Mouse (Mus musculus) retina, postnatal 7 days (tissue): Measurements from ENCODE around the gene Arpc4.
A peak's percentile ranks its signal among the peaks of the same experiment; 100 is the strongest.

Experiments
- DNase-seq: peaks from one replicate; pipeline ENCODE4 v3.0.0-alpha.2; 2012; ENCODE audit warnings: low read depth, low spot score

The Arpc4 gene

GRCm38 (mm10) chr6:113402094-113402493, 24.2 kb downstream of the Arpc4 start:
- DNase-seq, result no peak

GRCm38 (mm10) chr6:113404649-113405448, 26.9 kb downstream of the Arpc4 start:
- no peak for DNase-seq

DNA sequence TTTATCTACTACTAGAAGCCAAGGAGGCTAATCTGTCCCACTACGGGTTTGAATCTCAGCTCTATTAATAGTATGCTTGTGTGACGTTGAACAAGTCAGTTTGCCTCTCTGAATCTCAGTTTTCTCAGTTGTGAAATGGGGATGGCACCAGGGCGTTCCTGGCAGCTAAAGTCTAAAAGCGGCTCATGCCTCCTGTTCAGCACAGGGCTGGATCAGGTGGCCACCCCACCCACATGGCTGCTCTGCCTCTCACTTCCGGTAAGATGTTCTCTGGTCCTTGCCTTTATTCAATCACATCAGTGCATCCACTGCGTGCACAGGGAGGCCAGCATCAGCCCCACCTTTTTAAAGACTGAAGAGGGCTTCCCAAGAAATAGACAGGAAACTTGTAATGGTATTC, 27.6 kb downstream of the Arpc4 start:
- no peak for DNase-seq

DNA sequence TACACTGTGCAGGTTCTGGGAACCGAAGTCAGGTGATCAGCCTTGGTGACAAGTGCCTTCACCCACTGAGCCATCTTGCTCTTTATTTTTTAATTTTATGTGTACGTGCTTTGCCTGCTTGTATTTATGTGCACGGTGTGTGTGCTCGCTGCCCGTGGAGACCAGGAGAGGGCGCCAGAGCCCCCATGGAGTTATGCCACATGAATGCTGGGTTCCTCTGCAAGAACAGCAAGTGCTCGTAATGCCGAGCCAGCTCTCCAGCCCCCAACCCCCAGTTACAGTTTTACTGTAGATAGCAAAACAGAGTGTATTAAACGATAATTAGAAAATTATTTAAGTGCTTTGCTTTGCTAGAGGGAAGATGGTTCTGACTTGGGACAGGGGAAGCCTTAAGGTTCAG, 28.8 kb downstream of the Arpc4 start:
- DNase-seq, result no peak

GRCm38 (mm10) chr6:113410001-113410400, 32.1 kb downstream of the Arpc4 start:
- no peak for DNase-seq

DNA sequence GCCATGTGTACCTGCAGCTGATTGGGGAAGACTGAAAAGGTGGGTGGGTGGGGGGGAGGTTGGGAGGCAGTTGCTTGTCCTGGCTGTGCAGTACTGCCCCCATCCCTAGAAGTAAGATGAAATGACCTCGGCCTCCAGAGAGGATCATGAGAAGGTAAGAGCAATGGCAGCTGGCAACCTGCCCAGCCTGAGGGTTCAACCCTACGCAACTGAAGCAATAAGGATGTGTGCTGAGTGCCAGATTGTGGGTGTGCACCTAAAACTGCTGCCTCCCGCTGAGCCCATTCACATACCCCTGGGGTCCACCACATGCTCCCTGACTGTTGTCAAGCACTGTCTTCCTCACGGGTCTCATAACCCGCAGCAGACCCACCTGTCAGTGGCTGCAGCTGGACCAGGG, 38.5 kb downstream of the Arpc4 start:
- DNase-seq, result no peak

GRCm38 (mm10) chr6:113418441-113419198, 40.7 kb downstream of the Arpc4 start:
- no peak for DNase-seq

GRCm38 (mm10) chr6:113419199-113419587, 41.3 kb downstream of the Arpc4 start, which contains the start of gene Rpusd3:
Gene Rpusd3 (minus strand): TSS chr6:113419340.
- peak; percentile 99 for DNase-seq

GRCm38 (mm10) chr6:113423000-113423399, 45.1 kb downstream of the Arpc4 start:
- no peak for DNase-seq

- DNase-seq, result no peak
Observed at GRCm38 (mm10) chr6:113424187-113424586, 46.3 kb downstream of the Arpc4 start.

DNA sequence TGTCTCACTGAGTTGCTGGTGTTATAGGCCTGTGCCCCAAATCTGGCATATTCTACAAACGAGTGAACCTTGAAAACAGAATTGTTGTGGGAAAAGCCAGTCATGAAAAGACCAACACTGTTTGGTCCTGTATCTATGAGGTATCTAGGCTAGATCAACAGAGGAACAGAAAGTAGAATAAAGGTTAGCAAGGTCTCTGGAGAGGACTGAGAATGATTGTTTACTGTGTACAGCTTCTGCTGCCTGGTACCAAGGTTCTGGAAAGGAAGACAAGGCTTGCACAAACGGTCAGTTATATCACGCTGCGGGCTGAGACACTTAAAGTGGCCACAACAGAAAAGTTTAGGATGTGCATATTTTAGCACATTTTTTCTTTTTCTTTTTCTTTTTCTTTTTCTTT, 48.8 kb downstream of the Arpc4 start:
- no peak for DNase-seq

DNA sequence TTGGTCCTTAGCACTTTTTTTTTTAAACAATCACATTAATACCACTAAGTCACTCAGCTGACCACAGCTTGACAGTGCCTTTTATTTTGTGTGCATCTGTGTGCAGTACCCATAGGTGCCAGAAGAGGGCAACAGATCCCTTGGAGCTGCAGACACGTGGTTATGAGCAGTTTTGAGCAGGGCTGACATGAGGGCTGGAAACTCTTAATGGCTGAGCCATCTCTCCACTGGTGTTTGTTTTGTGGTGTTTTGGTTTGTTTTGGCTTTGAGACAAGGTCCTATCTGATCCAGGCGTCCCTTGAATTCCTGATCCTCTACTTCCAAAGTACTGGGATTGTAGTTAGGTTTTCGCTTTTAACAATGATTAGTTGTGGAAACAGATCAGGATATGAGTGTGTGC, 49.5 kb downstream of the Arpc4 start:
- peak; percentile 40 for DNase-seq

GRCm38 (mm10) chr6:113428006-113428405, 50.1 kb downstream of the Arpc4 start:
- DNase-seq, result no peak

GRCm38 (mm10) chr6:113429965-113430364, 52.0 kb downstream of the Arpc4 start:
- no peak for DNase-seq

- DNase-seq, result no peak
Observed at GRCm38 (mm10) chr6:113430846-113431245, 52.9 kb downstream of the Arpc4 start.

- no peak for DNase-seq
Observed at GRCm38 (mm10) chr6:113431801-113432200, 53.9 kb downstream of the Arpc4 start.

DNA sequence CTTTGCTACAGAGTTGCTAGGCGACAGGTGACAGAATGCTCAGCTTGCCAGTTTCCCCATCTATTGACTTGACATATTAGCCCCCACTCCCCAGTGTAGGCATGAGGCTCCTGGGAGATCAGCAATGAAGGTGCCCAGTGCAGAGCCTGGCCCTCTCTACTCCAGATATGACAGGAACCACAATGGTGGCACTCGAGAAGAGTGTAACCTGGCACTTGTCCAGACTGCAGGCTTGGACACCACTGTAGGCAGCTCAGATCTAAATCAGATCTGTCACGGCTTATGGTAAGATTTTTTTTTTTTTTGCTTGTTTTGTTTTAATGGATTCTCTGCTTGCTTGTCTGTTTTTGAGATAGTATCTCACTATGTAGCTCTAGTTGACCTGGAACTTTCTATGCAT, 55.7 kb downstream of the Arpc4 start:
- DNase-seq, result no peak

- no peak for DNase-seq
Observed at GRCm38 (mm10) chr6:113434691-113435090, 56.8 kb downstream of the Arpc4 start.

DNA sequence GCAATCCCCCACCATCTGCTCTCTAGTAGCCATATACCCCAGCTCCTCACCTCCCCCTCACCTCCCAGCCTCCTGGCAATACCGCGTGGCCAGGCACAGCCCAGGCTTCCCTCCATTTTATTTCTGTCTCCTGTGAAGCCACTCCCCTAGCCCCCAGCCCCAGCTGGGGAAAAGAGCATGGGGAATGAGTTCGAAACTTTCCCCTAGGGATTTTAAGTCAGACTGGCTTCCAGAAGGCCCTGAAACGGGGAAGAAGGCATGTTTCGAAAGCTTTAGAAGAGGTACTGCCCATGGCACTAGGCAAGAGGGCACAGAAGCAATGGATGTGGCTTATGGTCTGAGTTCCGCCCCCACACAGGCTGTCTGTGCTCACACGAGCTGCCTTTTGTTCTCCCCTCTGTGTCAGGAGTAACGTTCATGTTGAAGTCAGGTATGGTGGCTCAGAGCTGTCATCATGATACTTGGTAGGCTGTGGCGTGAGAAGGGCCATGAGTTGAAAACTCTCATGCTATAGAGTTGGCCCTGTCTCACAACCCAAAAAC, 57.8 kb downstream of the Arpc4 start, which contains the start of gene Cidec:
Gene Cidec (minus strand): TSS at position 97 of the 542 bp plus-strand sequence.
- DNase-seq, result no peak

DNA sequence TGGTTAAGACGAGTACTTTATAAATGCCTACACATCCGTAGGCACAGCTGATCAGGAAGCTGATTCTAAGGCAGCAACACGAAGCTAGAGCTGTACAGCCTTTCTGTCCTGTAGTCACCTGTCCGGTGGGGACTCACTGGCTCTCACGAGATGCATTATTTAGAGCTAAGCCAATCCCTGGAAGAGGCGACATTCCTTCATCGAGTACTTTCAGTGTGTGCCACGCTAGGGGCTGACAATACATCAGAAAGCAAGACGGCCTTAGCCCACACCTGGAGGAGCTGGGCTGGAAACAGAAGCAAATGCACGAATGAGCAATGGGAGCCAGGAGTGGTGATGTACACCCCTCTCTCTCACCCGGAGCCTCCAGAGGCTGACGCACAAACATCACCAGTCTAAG, 59.2 kb downstream of the Arpc4 start:
- no peak for DNase-seq

GRCm38 (mm10) chr6:113438721-113439430, 61.0 kb downstream of the Arpc4 start:
- no peak for DNase-seq
